Mouse (Mus musculus): ENCODE measurements around the gene 1700018B08Rik.

Gene 1700018B08Rik

DNA sequence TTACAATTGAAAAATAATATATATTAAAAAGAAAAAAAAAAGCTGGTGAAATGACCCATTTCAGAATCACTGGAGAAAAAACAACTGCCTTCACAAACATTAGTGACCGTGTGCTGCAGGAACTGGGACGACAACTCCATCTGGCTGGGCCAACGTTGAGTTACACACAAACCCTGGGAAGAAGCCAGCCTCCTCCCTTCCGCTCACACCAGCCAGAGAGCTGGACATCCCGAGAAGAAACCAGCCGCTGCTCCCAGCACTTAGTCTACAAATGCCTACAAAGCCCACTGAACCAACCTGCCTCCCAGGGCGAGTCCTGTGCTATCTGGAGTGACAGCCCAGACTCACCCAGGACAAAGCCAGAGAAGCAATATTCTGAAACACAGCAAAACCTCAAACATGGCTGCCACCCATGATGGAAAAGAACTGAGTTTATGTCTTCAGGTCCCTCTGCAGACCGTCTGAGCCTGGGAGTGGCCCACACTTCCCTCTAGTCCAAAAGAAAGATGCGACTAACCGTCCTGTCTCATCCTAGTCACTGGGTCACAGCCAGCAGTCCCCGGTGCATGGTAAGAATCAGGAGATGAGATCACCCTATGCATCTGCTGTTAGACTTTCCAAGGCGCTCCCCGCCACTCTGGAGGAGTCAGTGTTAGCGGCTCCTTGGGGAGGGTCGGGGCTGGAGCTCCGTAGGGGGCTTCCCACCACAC, 17.7 kb upstream of the 1700018B08Rik start:
- DNase-seq (ENCODE audit: low spot score): no peak

DNA sequence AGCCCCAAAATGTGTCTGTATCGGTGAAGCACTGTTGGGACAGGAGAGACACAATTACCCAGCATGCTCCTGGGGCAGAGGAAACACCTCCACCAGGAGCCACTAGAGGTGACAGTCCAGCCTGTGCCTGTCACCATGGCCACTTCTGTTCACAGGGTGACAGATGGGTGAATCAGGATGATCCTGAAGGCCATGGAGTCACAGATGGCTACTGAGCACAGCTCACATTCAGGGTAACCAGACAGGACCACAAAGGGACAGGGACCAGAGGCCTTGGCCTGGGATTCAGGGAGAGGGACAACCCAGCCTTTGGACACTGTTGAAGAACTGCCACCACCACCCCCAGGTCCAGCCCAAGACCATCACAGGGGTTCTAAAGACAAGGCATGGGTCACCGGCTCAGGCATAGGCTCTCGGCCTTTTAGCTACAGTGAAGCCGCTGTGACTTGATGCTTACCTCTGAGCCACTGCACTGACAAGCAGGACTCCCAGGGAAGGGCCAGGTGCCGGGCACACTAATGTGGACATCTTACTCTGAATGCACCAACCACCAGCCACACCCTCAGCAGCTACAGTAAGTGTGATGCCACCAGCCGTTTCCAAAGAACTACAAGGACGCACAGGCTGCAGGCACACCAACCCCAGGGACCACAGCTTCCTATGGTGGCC, 16.4 kb upstream of the 1700018B08Rik start:
- DNase-seq (ENCODE audit: low spot score): no peak

DNA sequence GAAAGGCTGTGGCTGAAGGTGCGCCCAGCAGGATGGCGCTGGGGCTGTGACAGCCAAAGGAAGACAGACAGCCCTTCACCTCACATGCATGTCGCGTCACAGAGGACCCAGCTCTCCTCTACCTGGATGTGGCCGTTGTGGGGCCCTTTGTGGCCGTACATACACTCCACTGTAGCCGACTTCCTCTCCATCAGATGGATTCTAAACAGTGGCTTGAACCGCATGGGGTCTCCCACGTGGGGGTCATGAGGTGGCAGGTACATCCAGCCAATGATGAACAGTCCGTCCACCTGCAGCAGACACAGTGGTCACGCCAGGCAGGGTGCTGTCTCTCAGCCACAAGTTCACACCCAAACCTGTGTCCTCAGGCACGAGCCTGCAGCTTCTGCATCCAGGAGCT, 15.7 kb upstream of the 1700018B08Rik start:
- no peak for DNase-seq (ENCODE audit: low spot score)

DNA sequence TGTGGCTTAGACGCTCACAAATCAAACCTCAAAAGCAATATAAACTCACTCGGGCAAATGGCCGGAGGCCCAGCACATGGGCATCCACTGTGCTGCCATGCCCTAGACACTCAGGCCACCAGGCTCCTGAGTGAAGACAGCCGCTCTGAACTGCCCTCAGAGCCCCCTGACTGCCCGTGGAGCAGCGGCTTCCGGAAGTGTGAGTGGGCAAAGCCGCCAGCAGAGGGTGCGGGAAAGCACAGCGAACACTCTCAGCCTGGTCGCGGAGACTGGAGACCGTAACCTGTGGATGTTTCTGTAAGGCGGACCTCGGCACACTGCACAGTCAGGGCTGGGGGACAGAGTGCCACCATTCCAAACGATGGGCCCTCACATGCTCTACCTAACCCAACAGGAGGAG, 14.4 kb upstream of the 1700018B08Rik start:
- no peak for DNase-seq (ENCODE audit: low spot score)

DNA sequence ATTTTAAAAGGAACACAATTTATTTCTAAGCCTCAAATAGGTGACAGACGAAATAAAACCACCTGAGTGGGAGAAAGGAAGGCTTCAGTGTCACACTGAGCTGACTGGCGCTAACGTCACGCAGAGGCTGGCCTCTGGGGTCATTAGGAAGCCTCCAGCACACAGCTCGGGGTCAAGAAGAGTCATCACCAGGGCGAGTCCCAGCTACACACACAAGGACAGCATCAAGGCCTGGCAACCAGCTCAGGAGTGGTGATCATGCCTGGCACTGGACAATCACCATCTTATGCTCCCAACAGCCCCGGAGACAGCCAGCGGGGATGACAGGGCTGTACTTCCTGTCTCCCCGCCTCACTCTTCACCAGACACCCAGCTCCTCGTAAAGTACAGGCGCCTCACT, 13.6 kb upstream of the 1700018B08Rik start:
- DNase-seq (ENCODE audit: low spot score): no peak

DNA sequence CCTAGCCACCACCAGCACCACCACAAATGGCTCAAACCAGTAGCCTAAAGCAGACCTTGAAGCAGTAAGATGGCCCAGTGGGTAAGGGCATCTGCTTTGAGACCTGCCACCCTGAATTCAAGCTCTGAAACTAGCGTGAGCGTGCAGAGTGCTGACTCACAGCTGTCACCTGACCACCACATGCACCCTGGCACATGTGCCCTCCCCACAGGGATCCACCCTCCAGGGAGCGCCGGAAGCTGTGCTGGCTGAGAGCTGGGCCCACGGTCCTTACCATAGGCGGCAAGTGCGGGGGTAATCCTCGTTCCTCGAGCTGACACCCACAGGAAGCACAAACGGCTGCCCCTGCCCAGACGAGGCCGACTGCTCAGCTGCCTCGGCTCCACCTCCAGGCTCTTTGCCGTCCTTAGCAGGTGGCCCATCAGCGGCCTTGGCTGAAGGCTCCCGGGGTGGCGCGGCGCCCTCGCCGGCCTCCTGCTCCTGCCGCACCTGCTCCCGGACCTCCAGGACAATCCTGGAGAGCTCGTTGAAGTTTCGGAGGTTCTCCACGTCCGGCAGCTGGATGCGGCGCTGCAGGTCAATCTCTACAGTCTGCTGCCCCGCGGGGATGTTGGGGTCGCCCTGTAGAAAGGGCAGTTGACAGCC, 9.8 kb upstream of the 1700018B08Rik start:
- no peak for DNase-seq (ENCODE audit: low spot score)

DNA sequence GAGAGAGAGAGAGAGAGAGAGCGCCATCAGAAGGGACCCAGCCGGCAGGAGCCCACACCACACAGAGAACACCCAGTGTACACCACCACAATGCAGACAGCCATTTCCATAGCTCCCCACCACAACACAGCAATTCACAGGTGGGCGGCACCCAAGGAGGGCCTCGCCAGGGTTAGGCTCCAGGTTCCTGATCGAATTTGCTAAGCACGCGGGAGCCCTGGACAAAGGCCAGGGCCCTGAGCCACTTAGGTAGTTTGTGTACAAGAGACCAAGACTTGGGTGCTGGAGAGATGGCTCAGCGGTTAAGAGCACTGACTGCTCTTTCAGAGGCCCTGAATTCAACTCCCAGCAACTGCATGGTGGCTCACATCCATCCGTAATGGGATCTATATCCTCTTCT, 8.4 kb upstream of the 1700018B08Rik start:
- DNase-seq (ENCODE audit: low spot score): no peak

DNA sequence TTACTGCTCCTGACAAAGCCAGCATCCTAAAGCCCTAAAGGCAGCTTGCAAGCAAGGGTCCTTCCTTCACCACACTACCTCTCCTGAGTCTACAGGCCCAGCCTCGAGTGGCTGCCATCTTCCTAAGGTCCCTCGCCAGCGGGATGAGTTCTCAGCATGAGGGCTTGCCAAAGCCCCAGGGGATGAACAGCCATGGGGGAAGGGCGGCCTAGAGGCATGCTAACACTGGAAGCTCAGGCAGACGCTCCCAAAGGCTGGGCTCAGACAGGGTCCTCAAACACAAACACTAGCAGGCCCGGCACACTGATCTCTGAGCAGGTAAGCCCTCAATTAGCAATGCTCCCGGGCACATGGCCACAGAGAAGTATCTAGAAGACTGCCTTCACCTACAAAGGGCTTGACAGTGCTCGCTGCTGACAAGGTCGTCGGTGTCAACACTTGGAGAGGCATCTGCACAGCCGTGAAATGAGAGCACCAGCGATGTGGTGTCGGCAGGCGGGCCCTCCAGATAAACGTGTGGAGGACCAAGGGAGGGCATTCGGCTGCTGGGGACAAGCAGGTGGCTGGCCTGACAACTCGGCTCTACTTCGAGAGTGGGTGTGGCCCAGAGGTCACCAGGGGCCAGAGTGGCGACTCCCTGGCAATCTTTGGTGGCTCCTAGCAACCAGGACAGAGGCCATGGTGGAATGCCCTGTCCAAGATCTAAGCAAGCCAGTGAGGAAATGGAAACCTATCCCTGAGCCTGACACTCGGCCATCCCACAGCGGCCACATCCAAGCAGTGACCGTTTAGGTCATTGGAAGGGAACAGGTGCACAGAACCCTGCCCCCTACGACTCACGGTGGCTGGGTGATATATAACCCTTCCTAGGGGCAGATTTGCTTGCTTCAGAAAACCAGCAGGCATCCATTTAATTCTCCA, 7.2 kb upstream of the 1700018B08Rik start:
- no peak for DNase-seq (ENCODE audit: low spot score)

DNA sequence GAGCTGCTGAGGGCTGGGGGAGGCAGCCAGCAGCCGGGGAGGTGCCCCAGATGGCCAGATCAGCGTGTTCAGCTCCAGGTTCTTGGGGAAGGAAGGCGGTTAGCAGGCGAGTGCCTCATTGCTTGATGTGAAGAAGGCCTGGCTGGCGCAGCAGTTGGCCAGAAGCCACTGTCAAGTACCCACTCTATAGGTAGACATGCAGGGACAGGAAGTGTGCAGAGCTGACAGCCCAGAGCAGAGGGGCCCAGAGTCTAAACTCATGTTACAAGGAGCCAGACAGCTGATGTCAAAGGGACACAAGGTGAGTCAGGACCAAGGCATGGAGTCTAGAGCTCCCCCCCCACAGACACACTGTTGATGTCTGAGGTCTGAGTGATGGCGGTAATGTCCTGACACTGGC, 5.9 kb upstream of the 1700018B08Rik start:
- DNase-seq (ENCODE audit: low spot score): no peak

DNA sequence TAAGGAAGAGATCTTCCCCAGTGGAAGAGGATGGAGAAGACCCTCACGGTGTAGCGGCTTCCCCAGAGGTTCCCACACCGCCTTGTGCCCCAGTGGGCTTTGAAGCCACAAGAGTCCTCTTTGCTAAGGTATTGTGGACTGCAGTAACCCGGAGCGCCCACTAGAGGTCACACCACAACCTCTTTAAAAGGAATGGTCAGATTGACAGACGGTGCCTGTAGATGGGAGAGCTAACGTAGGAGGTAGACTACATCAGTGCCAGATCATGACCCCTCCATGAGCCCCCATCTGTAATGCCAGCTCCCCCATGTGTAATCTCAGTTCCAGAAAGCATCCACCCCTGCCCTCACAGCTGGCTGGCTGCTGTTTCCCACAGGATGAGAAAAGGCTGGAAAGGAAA, 3.0 kb upstream of the 1700018B08Rik start:
- peak; percentile 84 for DNase-seq (ENCODE audit: low spot score)

DNA sequence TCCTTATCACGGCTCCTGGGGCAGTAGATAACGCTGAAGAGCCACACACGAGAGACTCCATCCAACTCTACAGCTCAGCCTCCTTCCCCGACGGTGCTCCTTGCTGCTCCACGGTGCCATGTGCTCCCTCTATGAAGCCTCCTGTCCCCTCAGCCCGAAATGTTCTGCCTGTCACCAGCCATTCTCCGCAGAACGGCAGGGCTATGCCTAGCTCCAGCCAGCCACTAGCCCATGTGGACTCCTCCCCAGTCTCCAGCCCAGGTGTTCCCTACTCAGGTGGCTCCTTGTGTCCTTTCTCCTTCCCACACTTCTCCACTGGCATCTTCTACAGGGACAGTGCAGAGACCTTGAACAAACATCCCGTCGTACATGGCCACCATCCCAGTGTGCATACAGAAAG, 816 bp upstream of the 1700018B08Rik start:
- DNase-seq (ENCODE audit: low spot score): no peak

DNA sequence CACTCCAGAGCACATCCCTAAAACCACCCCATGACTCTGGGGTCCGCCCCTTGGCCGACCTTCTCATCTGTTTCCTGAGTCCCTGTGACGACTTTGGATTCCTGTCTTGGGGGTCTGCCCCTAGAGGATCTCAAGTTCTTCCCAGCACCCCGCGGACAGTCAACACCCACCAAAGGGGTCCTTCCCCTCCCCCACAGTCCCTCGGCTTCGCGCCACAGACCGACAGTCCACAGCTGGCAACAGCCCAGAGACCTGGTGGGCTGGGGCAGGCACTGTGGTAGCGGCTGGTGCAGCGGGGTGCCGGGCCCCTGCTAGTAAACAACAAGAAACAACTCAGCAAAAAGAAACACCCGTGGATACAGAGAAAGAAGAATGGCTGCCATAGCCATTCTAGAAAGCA, 1.2 kb downstream of the 1700018B08Rik start:
- DNase-seq (ENCODE audit: low spot score): no peak

DNA sequence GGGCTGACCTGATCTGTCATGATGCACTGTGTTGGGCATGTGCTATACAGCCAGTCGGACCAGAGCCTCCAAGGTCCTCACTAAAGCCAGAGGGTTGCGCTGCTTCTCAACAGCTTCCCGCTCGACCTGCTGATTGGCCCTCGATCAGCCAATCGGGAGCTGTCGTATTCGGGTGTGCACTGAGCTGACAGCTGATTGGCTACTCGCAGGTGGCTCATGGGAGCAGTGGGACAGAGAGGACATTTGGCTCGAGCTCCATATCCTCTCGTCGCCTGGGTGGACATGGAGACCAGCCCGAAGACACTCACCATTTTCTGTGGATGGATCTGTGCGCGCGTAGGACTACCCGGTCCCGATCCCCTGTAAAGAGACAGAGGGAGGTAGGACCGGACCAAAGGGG, 2.3 kb downstream of the 1700018B08Rik start:
- DNase-seq (ENCODE audit: low spot score): no peak

DNA sequence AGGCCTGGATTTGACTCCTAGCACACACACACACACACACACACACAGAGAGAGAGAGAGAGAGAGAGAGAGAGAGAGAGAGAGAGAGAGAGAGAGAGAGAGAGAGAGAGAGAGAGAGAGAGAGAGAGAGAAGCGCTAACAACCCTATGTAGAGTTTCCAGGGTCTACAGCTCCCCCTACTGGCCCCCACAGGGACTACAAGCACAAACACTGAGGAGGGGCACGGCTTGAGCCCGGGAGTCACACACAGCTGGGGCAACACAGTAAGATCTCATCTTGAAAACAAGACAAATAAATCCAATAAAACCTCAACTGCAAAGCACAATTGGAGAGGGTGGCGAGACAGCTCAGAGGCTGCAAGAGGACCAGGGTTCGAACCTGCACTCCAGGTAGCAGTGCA, 11.7 kb downstream of the 1700018B08Rik start:
- DNase-seq (ENCODE audit: low spot score): no peak

DNA sequence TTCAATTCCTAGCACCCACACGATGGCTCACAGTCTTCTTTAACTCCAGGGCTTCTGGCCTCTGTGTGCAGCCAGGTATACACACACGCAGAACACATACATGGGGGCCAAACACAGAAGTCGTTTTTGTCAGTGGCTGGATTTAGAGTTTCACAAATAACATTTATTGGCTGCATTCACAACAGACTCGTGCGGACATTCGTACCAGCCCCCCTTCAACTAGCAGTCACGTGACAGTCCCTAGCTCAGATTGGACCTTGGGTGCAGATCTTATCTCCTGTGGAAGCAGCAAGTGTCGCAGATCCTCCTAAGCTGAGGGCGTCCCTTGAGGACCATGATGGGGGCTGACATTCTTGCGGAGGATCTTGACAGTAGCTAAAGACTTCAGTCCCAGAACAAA, 13.5 kb downstream of the 1700018B08Rik start:
- DNase-seq (ENCODE audit: low spot score): no peak

DNA sequence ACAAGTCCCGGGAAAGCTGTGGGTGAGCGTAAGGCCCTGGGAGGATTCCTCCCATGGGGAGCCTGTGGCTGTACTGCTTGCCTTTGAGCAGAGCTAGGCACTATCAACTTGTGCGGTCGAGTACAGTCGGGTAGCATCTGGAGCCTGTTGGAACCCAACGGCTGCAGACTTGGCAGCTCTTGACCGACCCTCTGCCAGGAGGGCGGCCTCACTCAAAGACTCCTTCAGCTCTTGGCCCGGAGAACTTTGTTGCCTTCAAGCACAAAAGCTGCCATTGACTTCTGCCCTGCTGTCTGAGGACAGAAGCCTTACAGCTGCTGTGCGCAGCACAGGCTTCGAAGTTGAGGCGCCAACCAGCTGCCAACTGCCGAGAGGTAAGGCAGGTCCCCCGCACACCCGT, 15.3 kb downstream of the 1700018B08Rik start:
- DNase-seq (ENCODE audit: low spot score): no peak

DNA sequence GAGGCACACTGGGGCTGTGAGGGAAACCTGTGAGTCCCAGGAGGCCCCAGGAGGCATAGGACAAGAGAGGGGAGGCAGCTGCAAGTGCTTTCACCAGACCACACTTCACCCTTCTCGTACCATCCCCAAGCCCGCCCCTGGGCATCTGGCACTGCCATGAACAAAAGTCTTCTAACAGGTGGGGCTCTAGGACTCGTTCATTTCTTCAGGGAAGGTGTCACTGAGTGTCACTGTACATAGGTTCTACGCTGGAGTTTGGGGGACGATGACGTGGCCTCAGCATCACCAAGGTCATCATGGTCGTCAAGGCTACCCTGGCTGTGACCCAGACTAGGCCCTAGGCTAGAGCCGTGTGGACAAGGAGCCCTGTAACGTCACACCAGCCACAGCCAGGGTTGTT, 16.4 kb downstream of the 1700018B08Rik start:
- no peak for DNase-seq (ENCODE audit: low spot score)

DNA sequence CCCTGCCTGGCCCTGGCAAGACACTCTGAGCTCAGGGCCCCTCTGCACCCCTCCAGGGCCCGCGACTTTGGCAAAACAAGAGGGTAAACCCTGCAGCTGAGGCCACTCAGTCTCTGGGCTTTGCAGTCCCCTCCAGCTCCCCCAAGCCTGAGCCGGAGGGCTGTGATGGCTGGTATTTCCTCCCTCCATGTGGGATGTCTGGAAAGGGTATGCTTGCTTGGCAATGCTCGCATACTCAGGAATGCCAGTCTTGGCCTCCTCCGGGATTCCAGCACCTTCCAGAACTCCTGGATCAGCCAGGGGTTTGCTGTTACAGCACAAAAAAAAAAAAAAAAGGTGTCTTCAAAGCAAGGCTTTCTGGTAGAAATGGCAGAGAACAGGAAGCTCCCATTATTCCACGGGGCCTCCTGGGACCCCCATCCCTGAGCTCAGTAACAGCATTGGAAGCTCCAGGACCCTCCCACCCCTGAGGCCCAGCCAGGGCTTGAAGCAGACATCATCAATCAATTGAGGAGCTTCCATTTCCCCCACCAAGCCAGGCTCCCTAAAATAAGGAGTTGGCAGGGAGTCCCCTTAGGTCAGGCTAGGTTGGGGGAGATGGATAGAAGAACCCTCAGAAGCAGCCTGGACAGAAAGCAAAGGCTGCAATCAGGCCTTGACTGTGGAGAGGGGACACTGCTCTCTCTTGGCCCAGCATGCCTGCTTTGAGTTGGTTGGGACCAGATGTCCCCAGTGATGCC, 17.1 kb downstream of the 1700018B08Rik start:
- DNase-seq (ENCODE audit: low spot score): no peak

DNA sequence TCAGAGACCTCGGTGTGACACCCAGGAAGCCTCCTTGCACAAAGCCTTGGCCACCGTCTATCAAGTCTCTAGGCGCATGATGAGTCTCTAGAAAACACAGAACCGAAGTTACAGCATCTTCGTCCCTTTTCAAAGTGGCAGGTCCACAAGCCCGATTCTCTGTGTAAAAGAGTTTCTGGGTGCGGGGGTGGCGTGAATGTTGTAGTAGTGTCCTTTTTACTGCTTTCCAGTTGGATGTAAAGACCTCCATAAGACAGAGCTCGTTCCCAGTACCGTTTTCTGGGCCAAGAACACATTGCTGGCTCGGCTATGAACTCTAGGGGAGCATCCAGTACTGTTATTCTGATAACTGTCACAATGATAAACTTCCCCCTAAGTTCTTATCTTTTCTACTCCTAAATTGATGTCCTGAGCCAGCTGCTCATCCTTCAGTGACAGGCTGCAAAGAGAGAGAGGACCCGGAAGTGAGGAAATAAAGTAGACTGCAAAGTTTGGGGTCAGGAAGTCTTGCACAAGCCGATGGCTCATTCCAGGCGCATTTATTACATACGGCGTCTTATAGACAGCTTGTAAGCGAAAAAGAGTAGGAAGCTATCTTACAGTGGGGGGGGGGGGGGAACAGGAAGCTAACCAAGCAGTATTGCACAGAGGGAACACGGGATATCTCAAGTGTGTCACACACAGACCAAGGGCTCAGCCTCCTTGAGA, 18.9 kb downstream of the 1700018B08Rik start:
- DNase-seq (ENCODE audit: low spot score): no peak

DNA sequence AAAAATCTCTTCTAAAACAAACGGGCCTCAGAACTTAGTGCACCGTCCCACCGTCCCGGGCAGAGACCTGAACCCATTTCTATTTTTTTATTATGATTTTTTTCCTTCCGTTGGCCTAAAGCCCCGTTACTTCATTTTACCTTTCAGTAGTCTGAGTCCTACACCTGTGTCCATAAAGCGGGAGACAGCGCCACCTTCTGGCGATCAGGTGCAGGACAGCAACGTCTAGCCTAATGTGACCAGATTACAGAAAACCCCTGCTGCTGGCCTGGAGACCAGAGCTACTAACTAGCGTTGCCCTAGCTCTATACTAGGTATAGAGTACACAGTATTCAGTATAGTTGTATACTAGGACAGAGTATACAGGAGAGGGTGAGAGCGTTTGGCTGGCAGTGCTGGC, 30.7 kb downstream of the 1700018B08Rik start:
- DNase-seq (ENCODE audit: low spot score): peak; percentile 95

DNA sequence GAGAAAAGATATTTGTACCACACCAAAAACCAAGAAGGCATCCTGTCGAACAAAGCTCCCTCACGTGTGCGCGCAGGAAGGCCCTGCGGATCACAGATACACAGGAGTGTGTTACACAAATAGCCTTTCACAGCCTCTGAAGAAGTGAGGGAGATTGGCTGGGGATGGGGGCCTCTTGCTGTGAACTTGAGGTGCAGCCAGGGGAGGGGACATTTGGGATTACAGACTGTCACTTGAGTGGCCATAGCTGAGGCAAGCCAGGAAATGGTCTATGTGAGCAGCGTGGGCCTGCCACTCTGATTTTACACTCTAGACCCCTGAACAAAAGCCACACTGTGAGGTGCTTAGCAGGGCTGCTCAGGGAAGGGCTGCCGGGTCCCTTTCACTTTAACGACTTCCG, 32.4 kb downstream of the 1700018B08Rik start:
- no peak for DNase-seq (ENCODE audit: low spot score)

Data from embryo, embryonic 10 days (tissue).